Mouse (Mus musculus) midbrain, embryonic 11.5 days (tissue): ENCODE data around the gene Slc16a6. TPM values are rescaled to one million over a fixed set of nuclear protein-coding genes. Genes with fewer than 3 reads are reported as not detected.

Experiments
- ATAC-seq: fragments of 200-750 bp; cut with Nextera tagmentation; 2 replicates; pipeline ENCODE4 v1.8.0; 2017; ENCODE audit warnings: moderate TSS enrichment, moderate library complexity; ENCODE audit not compliant: low FRiP score
- DNase-seq: peaks from one replicate; pipeline ENCODE4 v3.0.0; 2015; ENCODE audit warnings: low spot score; ENCODE audit errors: missing footprints
- H3K27ac ChIP-seq: fragments of 300-500 bp; sonication (generic); 2 replicates; pipeline ENCODE4 v1.5.1; 2014; ENCODE audit warnings: low read depth, low read length
- H3K27me3 ChIP-seq: fragments of 300-500 bp; sonication (generic); 2 replicates; pipeline ENCODE4 v1.6.1; 2014; ENCODE audit warnings: mild to moderate bottlenecking, low read length, moderate library complexity, mixed read lengths; ENCODE audit not compliant: control insufficient read depth, insufficient read depth
- H3K36me3 ChIP-seq: fragments of 300-500 bp; sonication (generic); 2 replicates; pipeline ENCODE4 v1.6.1; 2014; ENCODE audit warnings: mild to moderate bottlenecking, low read length, moderate library complexity, mixed read lengths; ENCODE audit not compliant: control insufficient read depth, insufficient read depth
- H3K4me1 ChIP-seq: fragments of 300-500 bp; sonication (generic); 2 replicates; pipeline ENCODE4 v1.6.1; 2014; ENCODE audit warnings: low read length; ENCODE audit not compliant: control insufficient read depth, insufficient read depth
- H3K4me2 ChIP-seq: fragments of 300-500 bp; sonication (generic); 2 replicates; pipeline ENCODE4 v1.6.1; 2014; ENCODE audit warnings: mild to moderate bottlenecking, moderate library complexity
- H3K4me3 ChIP-seq: fragments of 300-500 bp; sonication (generic); 2 replicates; pipeline ENCODE4 v1.5.1; 2014; ENCODE audit warnings: low read depth, low read length
- H3K9ac ChIP-seq: fragments of 300-500 bp; sonication (generic); 2 replicates; pipeline ENCODE4 v1.6.1; 2014; ENCODE audit warnings: low read length
- H3K9me3 ChIP-seq: fragments of 300-500 bp; sonication (generic); 2 replicates; pipeline ENCODE4 v1.6.1; 2016; ENCODE audit warnings: low read length; ENCODE audit not compliant: control insufficient read depth
- WGBS: fragments of 180-500 bp; shearing (Covaris S2); extraction: QIAGEN DNeasy Blood & Tissue Kit; methylation state at CpG from one replicate; pipeline ENCODE4 v1.1.7; 2014; 5-methylcytosine and 5-hydroxymethylcytosine counted together
- polyA plus RNA-seq: library from polyadenylated mRNA; unstranded; fragments of >200 nt; fragmentation: Nextera tagmentation; extraction: Ambion mirVana; gene quantifications from 2 replicates; pipeline ENCODE4 v1.2.1, GENCODE M21; 2014

Slc16a6 gene
- polyA plus RNA-seq = 3.6 TPM in 2 replicates

GRCm38 (mm10) chr11:109473171-109474085 is at the start of gene Slc16a6, which contains the start of gene Arsg:
TSS of gene Slc16a6 (minus strand) at chr11:109473598.
TSS of gene Arsg (plus strand) at chr11:109473374.
- Histone ChIP-seq H3K9ac (peak within 1 kb of the TSS; percentile 95), H3K4me1 (peaks cover 36% of the 10 kb centered on the region)
- under 1% methylated on average over 84 of the region's 111 CpGs for WGBS

GRCm38 (mm10) chr11:109520958-109521357 is 47.6 kb upstream of the Slc16a6 start:
- no peak overlapping the region for H3K4me3 ChIP-seq

More at GRCm38 (mm10) chr11:109473171-109474085, at the start of gene Slc16a6, which contains the start of gene Arsg:
- H3K4me3 ChIP-seq = peak within 1 kb of the TSS; percentile 76
- no peaks in the 10 kb centered on the region for H3K9me3 ChIP-seq
- ATAC-seq (peak; percentile 83), DNase-seq (peak; percentile 99)
- H3K36me3 ChIP-seq = no peaks in the 10 kb centered on the region
- peaks cover 7% of the 10 kb centered on the region for H3K27me3 ChIP-seq
- peak within 1 kb of the TSS; percentile 73 for H3K4me2 ChIP-seq
- H3K27ac ChIP-seq = peak within 1 kb of the TSS; percentile 85

GRCm38 (mm10) chr11:109517816-109518215 is 44.4 kb upstream of the Slc16a6 start:
- WGBS = 95% methylated on average over 3 of the region's 3 CpGs
- Histone ChIP-seq H3K4me2 (no peak overlapping the region), H3K27me3 (no peaks in the 10 kb centered on the region), H3K9me3 (no peaks in the 10 kb centered on the region), H3K4me3 (no peak overlapping the region), H3K36me3 (no peaks in the 10 kb centered on the region), H3K9ac (no peak overlapping the region), H3K27ac (no peak overlapping the region), H3K4me1 (no peaks in the 10 kb centered on the region)
- DNase-seq (no peak), ATAC-seq (no peak)

More at GRCm38 (mm10) chr11:109520958-109521357, 47.6 kb upstream of the Slc16a6 start:
- 47% methylated on average over 7 of the region's 7 CpGs for WGBS
- H3K4me2 ChIP-seq = no peak overlapping the region
- H3K27ac ChIP-seq = no peak overlapping the region
- ATAC-seq = no peak
- no peaks in the 10 kb centered on the region for H3K36me3 ChIP-seq
- no peak for DNase-seq
- H3K9ac ChIP-seq = no peak overlapping the region
- no peaks in the 10 kb centered on the region for H3K4me1 ChIP-seq
- H3K9me3 ChIP-seq = no peaks in the 10 kb centered on the region
- H3K27me3 ChIP-seq = no peaks in the 10 kb centered on the region

- H3K4me2 ChIP-seq = no peak overlapping the region
- DNase-seq (peak; percentile 73), ATAC-seq (no peak)
- no peak overlapping the region for H3K9ac ChIP-seq
- H3K9me3 ChIP-seq = no peaks in the 10 kb centered on the region
- no peak overlapping the region for H3K4me3 ChIP-seq
- WGBS = 93% methylated on average over 11 of the region's 11 CpGs
- H3K4me1 ChIP-seq = no peaks in the 10 kb centered on the region
- no peaks in the 10 kb centered on the region for H3K36me3 ChIP-seq
- no peak overlapping the region for H3K27ac ChIP-seq
- no peaks in the 10 kb centered on the region for H3K27me3 ChIP-seq
Measured at GRCm38 (mm10) chr11:109517330-109517729, 43.9 kb upstream of the Slc16a6 start.

GRCm38 (mm10) chr11:109514064-109514612 is 40.7 kb upstream of the Slc16a6 start:
- H3K9ac ChIP-seq = no peak overlapping the region
- H3K36me3 ChIP-seq = no peaks in the 10 kb centered on the region
- 83% methylated on average over 3 of the region's 3 CpGs for WGBS
- H3K4me1 ChIP-seq = no peaks in the 10 kb centered on the region
- H3K27ac ChIP-seq = no peak overlapping the region
- no peaks in the 10 kb centered on the region for H3K9me3 ChIP-seq
- H3K27me3 ChIP-seq = no peaks in the 10 kb centered on the region
- no peak for ATAC-seq
- no peak overlapping the region for H3K4me3 ChIP-seq
- DNase-seq = peak; percentile 23
- H3K4me2 ChIP-seq = no peak overlapping the region

GRCm38 (mm10) chr11:109512995-109513675 is 39.7 kb upstream of the Slc16a6 start:
- H3K27me3 ChIP-seq = no peaks in the 10 kb centered on the region
- DNase-seq (peak; percentile 71), ATAC-seq (no peak)
- no peaks in the 10 kb centered on the region for H3K36me3 ChIP-seq
- H3K9me3 ChIP-seq = no peaks in the 10 kb centered on the region
- H3K27ac ChIP-seq = no peak overlapping the region
- 86% methylated on average over 16 of the region's 16 CpGs for WGBS
- H3K4me3 ChIP-seq = no peak overlapping the region
- H3K9ac ChIP-seq = no peak overlapping the region
- no peaks in the 10 kb centered on the region for H3K4me1 ChIP-seq
- H3K4me2 ChIP-seq = no peak overlapping the region

- H3K27ac ChIP-seq = no peak overlapping the region
- 60% methylated on average over 3 of the region's 3 CpGs for WGBS
- peak; percentile 82 for DNase-seq
- no peaks in the 10 kb centered on the region for H3K4me1 ChIP-seq
- ATAC-seq = no peak
- no peaks in the 10 kb centered on the region for H3K27me3 ChIP-seq
- H3K9ac ChIP-seq = no peak overlapping the region
- H3K9me3 ChIP-seq = no peaks in the 10 kb centered on the region
- H3K36me3 ChIP-seq = no peaks in the 10 kb centered on the region
- no peak overlapping the region for H3K4me3 ChIP-seq
- no peak overlapping the region for H3K4me2 ChIP-seq
Measured at GRCm38 (mm10) chr11:109507068-109507467, 33.7 kb upstream of the Slc16a6 start.

GRCm38 (mm10) chr11:109505823-109506222 is 32.4 kb upstream of the Slc16a6 start:
- no peak overlapping the region for H3K4me2 ChIP-seq
- DNase-seq = peak; percentile 33
- 84% methylated on average over 4 of the region's 4 CpGs for WGBS

More at GRCm38 (mm10) chr11:109505823-109506222, 32.4 kb upstream of the Slc16a6 start:
- H3K36me3 ChIP-seq = no peaks in the 10 kb centered on the region
- ATAC-seq = no peak
- no peak overlapping the region for H3K27ac ChIP-seq
- no peaks in the 10 kb centered on the region for H3K27me3 ChIP-seq
- no peak overlapping the region for H3K9ac ChIP-seq
- H3K9me3 ChIP-seq = no peaks in the 10 kb centered on the region
- no peaks in the 10 kb centered on the region for H3K4me1 ChIP-seq
- no peak overlapping the region for H3K4me3 ChIP-seq
